Mouse (Mus musculus): ENCODE results near the gene Spns2.
A peak's percentile ranks its signal among the peaks of the same experiment; 100 is the strongest.

The Spns2 gene

GRCm38 (mm10) chr11:72497367-72497766, 7.7 kb upstream of the Spns2 start:
- no peak for DNase-seq

GRCm38 (mm10) chr11:72496775-72497174, 7.1 kb upstream of the Spns2 start:
- DNase-seq: no peak

- no peak for DNase-seq
Measured at GRCm38 (mm10) chr11:72496066-72496465, 6.4 kb upstream of the Spns2 start.

GRCm38 (mm10) chr11:72494046-72494988, 4.6 kb upstream of the Spns2 start:
- DNase-seq: no peak

- DNase-seq: peak; percentile 71
Measured at GRCm38 (mm10) chr11:72491130-72491960, 1.6 kb upstream of the Spns2 start.

- DNase-seq: peak; percentile 38
Measured at GRCm38 (mm10) chr11:72489397-72489796, 307 bp downstream of the Spns2 start.

GRCm38 (mm10) chr11:72488753-72489271, 892 bp downstream of the Spns2 start:
- DNase-seq: peak; percentile 82

GRCm38 (mm10) chr11:72487739-72488138, 2.0 kb downstream of the Spns2 start:
- no peak for DNase-seq

GRCm38 (mm10) chr11:72487171-72487570, 2.5 kb downstream of the Spns2 start:
- DNase-seq: no peak

- DNase-seq: no peak
Measured at GRCm38 (mm10) chr11:72485960-72486359, 3.7 kb downstream of the Spns2 start.

- peak; percentile 37 for DNase-seq
Measured at GRCm38 (mm10) chr11:72485157-72485556, 4.5 kb downstream of the Spns2 start.

GRCm38 (mm10) chr11:72484549-72484948, 5.2 kb downstream of the Spns2 start:
- DNase-seq: no peak

- DNase-seq: no peak
Measured at GRCm38 (mm10) chr11:72481952-72482351, 7.8 kb downstream of the Spns2 start.

GRCm38 (mm10) chr11:72481313-72481712, 8.4 kb downstream of the Spns2 start:
- no peak for DNase-seq

- DNase-seq: no peak
Measured at GRCm38 (mm10) chr11:72479499-72479898, 10.2 kb downstream of the Spns2 start.

- DNase-seq: no peak
Measured at GRCm38 (mm10) chr11:72478228-72478627, 11.5 kb downstream of the Spns2 start.

- no peak for DNase-seq
Measured at GRCm38 (mm10) chr11:72477653-72478052, 12.1 kb downstream of the Spns2 start.

- no peak for DNase-seq
Measured at GRCm38 (mm10) chr11:72477182-72477581, 12.5 kb downstream of the Spns2 start.

GRCm38 (mm10) chr11:72476074-72476625, 13.6 kb downstream of the Spns2 start:
- DNase-seq: no peak

GRCm38 (mm10) chr11:72475408-72475807, 14.3 kb downstream of the Spns2 start:
- DNase-seq: no peak

GRCm38 (mm10) chr11:72474926-72475325, 14.8 kb downstream of the Spns2 start:
- no peak for DNase-seq

- DNase-seq: no peak
Measured at GRCm38 (mm10) chr11:72473540-72473939, 16.2 kb downstream of the Spns2 start.

GRCm38 (mm10) chr11:72471381-72471780, 18.3 kb downstream of the Spns2 start:
- no peak for DNase-seq

Measured in right cerebral cortex, postnatal 25 days (tissue).